Mouse (Mus musculus): ENCODE measurements around the gene Rps6kb2.

The Rps6kb2 gene

GRCm38 (mm10) chr19:4155223-4156072, 7.7 kb downstream of the Rps6kb2 start:
- no peak for DNase-seq (ENCODE audit: low spot score in 2 of 2)

- no peak for DNase-seq (ENCODE audit: low spot score in 2 of 2)
These were observed 8.5 kb downstream of the Rps6kb2 start for GRCm38 (mm10) chr19:4154437-4155222.

GRCm38 (mm10) chr19:4153232-4153654, 9.9 kb downstream of the Rps6kb2 start, which contains the start of gene Ptprcap:
Gene Ptprcap, plus strand, starts transcription at chr19:4153604.
- no peak for DNase-seq (ENCODE audit: low spot score in 2 of 2)

- DNase-seq (ENCODE audit: low spot score in 2 of 2): no peak
These were observed 10.5 kb downstream of the Rps6kb2 start for GRCm38 (mm10) chr19:4152445-4153231.

GRCm38 (mm10) chr19:4151898-4152297, 11.3 kb downstream of the Rps6kb2 start:
- DNase-seq (ENCODE audit: low spot score in 2 of 2): no peak

- no peak for DNase-seq (ENCODE audit: low spot score in 2 of 2)
These were observed 11.7 kb downstream of the Rps6kb2 start for GRCm38 (mm10) chr19:4151488-4151860.

- no peak for DNase-seq (ENCODE audit: low spot score in 2 of 2)
These were observed 12.3 kb downstream of the Rps6kb2 start for GRCm38 (mm10) chr19:4150567-4151487.

- DNase-seq (ENCODE audit: low spot score in 2 of 2): no peak
These were observed 13.2 kb downstream of the Rps6kb2 start for GRCm38 (mm10) chr19:4149764-4150461.

GRCm38 (mm10) chr19:4149283-4149682, 13.9 kb downstream of the Rps6kb2 start:
- no peak for DNase-seq (ENCODE audit: low spot score in 2 of 2)

GRCm38 (mm10) chr19:4148819-4149218, 14.3 kb downstream of the Rps6kb2 start:
- no peak for DNase-seq (ENCODE audit: low spot score in 2 of 2)

GRCm38 (mm10) chr19:4148491-4148806, 14.7 kb downstream of the Rps6kb2 start, which contains the start of gene Coro1b:
Gene Coro1b, plus strand, starts transcription at chr19:4148619.
- DNase-seq (ENCODE audit: low spot score in 2 of 2): peak; percentile 88 to 94

GRCm38 (mm10) chr19:4147782-4148490, 15.2 kb downstream of the Rps6kb2 start:
- no peak for DNase-seq (ENCODE audit: low spot score in 2 of 2)

- DNase-seq (ENCODE audit: low spot score in 2 of 2): no peak
These were observed 16.1 kb downstream of the Rps6kb2 start for GRCm38 (mm10) chr19:4147022-4147405.

- no peak for DNase-seq (ENCODE audit: low spot score in 2 of 2)
These were observed 16.7 kb downstream of the Rps6kb2 start for GRCm38 (mm10) chr19:4146366-4147021.

GRCm38 (mm10) chr19:4145936-4146335, 17.2 kb downstream of the Rps6kb2 start:
- DNase-seq (ENCODE audit: low spot score in 2 of 2): no peak

GRCm38 (mm10) chr19:4144550-4145498, 18.3 kb downstream of the Rps6kb2 start:
- DNase-seq (ENCODE audit: low spot score in 2 of 2): no peak

GRCm38 (mm10) chr19:4143759-4144268, 19.3 kb downstream of the Rps6kb2 start, which contains the start of gene Cabp4:
Gene Cabp4, minus strand, starts transcription at chr19:4144033.
- DNase-seq (ENCODE audit: low spot score in 2 of 2): no peak

Measured in frontal cortex, postnatal 14 days (tissue).